Mouse (Mus musculus) heart, embryonic 12.5 days (tissue): Measurements from ENCODE around the gene Gas8. TPM values are rescaled to one million over a fixed set of nuclear protein-coding genes. Genes with fewer than 3 reads are reported as not detected.

Experiments
- polyA plus RNA-seq: library from polyadenylated mRNA; unstranded; fragments of >200 nt; fragmentation: Nextera tagmentation; extraction: Ambion mirVana; gene quantifications from 2 replicates; pipeline ENCODE4 v1.2.1, GENCODE M21; 2016

Gene Gas8
- polyA plus RNA-seq, 1 experiment from 2014 or later = 15.8 TPM

Other genes starting within 250 kb of the Gas8 start
- 23.0 and 23.6 TPM in 2 replicates for gene Fanca, start 200.3 kb upstream of the Gas8 start, polyA plus RNA-seq
- 2.8 and 3.4 TPM in 2 replicates for gene Spire2, start 186.1 kb upstream of the Gas8 start, polyA plus RNA-seq
- 172 TPM in 2 replicates for gene Tcf25, start 145.1 kb upstream of the Gas8 start, polyA plus RNA-seq
- not detected in 2 replicates for gene Mc1r, start 111.7 kb upstream of the Gas8 start, polyA plus RNA-seq
- 7.6 and 9.1 TPM in 2 replicates for gene Tubb3, start 107.4 kb upstream of the Gas8 start, polyA plus RNA-seq
- 34.7 and 36.0 TPM in 2 replicates for gene Def8, start 95.3 kb upstream of the Gas8 start, polyA plus RNA-seq
- 56.4 and 61.8 TPM in 2 replicates for gene Afg3l1, start 40.9 kb upstream of the Gas8 start, polyA plus RNA-seq
- 1.5 and 1.7 TPM in 2 replicates for gene Dbndd1, start 3.4 kb upstream of the Gas8 start, polyA plus RNA-seq
- gene Rhou, start 135.1 kb downstream of the Gas8 start, polyA plus RNA-seq = 10.7 and 13.4 TPM in 2 replicates